In the genomic region with DNA sequence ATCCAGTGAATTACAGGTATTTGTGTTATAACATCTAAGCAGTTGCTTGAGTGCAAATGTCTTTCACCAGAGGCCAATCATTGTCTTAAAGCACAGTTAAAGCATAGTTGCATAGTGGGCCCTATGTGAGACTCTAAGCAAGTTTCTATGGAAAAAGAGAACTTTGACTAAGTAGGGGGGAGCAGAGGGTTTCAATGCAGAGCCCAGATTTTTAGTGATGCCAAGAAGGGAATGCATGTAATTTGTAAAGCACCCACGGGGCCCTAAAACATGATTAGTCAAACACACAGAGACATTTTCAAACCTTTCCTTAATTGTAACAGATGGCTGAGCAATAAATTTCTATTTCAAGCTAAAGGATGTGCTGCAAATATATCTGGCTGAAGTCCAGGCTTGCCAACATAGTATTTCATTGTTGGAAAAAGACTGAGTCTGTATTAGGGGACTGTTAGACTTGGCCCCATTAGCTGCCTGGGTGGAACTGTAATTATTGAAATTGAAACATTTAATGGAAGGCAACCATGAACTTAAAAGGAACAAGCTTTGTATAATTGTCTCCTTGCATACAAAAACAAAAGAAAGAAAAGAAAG, we compare ENCODE assay signal across 18 mouse cellular contexts.
DNase-seq lines count a peak whose midpoint lies in the region; ATAC-seq and TF ChIP-seq lines count a peak whose summit lies in the region.
"Had no signal": no experiment of that assay in that cellular context is flagged by ENCODE, and none has a peak within 500 bp of the region (broad histone marks: within the 10 kb centered on the region; RNA-seq: fewer than 3 reads in every experiment).

No protein-coding gene starts in this region.

- DNase-seq in cerebellum, adult 11 months: no peak
- no peak for DNase-seq in frontal cortex, postnatal 25 days (ENCODE audit: low spot score in 2 of 2)
- peak; percentile 8 for DNase-seq in right cerebral cortex, adult 18-20 months
- DNase-seq in right cerebral cortex, postnatal 36 days (ENCODE audit: low spot score in 2 of 2): no peak
- DNase-seq in thymus, postnatal 4 days: no peak
- DNase-seq in thymus, adult 2 months: no peak
- DNase-seq: heart, postnatal 14 days; liver, embryonic 13.5 days; right cerebral cortex, postnatal 25 days; thymus, postnatal 25 days had no signal

- ATAC-seq in cerebellum, adult (ENCODE audit: insufficient number of reproducible peaks, low FRiP score, low TSS enrichment): peak; percentile 64; the same call in 1 of the 2 replicates
- peak; percentile 31; the same call in 1 of the 2 replicates for ATAC-seq in frontal cortex, adult (ENCODE audit: low TSS enrichment)
- ATAC-seq: CD4-positive, CD25-positive, alpha-beta regulatory T cell, adult 4 months; intestine, postnatal 0 days; midbrain, embryonic 13.5 days had no signal

- H3K27me3 ChIP-seq in thymus, adult 2 months (ENCODE audit: control insufficient read depth, insufficient read depth, low read length): no peaks in the 10 kb centered on the region
- H3K27me3 ChIP-seq: hindbrain, embryonic 15.5 days; liver, embryonic 13.5 days; midbrain, embryonic 13.5 days had no signal

- 93% methylated on average over 1 of the region's 1 CpGs for WGBS in thymus, adult 2 months

- no peaks in the 10 kb centered on the region for H3K36me3 ChIP-seq in thymus, adult 2 months (ENCODE audit: control insufficient read depth, insufficient read depth, low read length)
- H3K36me3 ChIP-seq: G1E; hindbrain, embryonic 15.5 days; liver, embryonic 13.5 days; midbrain, embryonic 13.5 days had no signal

- H3K4me3 ChIP-seq in thymus, adult 2 months (ENCODE audit: control insufficient read depth, insufficient read depth, low read length): no peak overlapping the region
- H3K4me3 ChIP-seq: hindbrain, embryonic 15.5 days; liver, embryonic 13.5 days; midbrain, embryonic 13.5 days had no signal

- no peak for TF ChIP-seq POLR2A in thymus, adult 2 months (IDR thresholded peaks at IDR 0.05; ENCODE audit: control insufficient read depth, extremely low read depth, insufficient read depth, low read length, poor library complexity)

- H3K4me1 ChIP-seq in thymus, adult 2 months (replicated peaks; ENCODE audit: control insufficient read depth, insufficient read depth, low read length): no peaks in the 10 kb centered on the region
- H3K4me1 ChIP-seq: hindbrain, embryonic 15.5 days; liver, embryonic 13.5 days; midbrain, embryonic 13.5 days had no signal

- no peak overlapping the region for H3K27ac ChIP-seq in thymus, adult 2 months (ENCODE audit: control insufficient read depth, insufficient read depth, low read length)
- H3K27ac ChIP-seq: hindbrain, embryonic 15.5 days; liver, embryonic 13.5 days; midbrain, embryonic 13.5 days; stomach, postnatal 0 days had no signal

- no peak for TF ChIP-seq CTCF in thymus, adult 2 months (IDR thresholded peaks at IDR 0.05; ENCODE audit: borderline replicate concordance, control insufficient read depth, extremely low read depth, insufficient read depth, low read length, poor library complexity)
